10 mouse cellular contexts compared by ENCODE assay signal in the genomic region with DNA sequence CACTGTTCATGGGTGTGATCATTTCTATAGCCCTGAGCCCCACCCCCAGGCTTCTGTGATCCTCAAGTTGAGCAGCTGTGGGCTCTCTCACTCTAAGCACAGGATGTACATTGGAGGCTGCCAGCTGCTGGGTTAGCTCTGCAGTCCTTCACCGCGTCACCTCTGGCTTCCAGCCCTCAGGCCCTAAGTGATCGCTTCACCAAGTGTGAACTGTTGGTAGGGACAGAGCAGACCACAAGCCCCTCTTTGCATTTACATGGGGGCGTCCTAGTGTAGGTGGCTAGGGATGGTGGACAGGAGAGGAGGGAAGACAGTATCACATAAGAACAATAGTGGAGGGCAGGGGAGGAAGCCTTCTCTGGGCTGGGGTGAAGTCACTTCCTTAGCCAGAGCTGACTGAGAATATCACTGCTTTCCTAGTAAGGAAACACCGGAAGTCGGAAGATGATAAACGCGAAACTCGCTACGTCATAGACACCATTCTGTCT. TPM values are rescaled to one million over a fixed set of nuclear protein-coding genes. Genes with fewer than 3 reads are reported as not detected.
A peak's percentile ranks its signal among the peaks of the same experiment; 100 is the strongest.
DNase-seq lines count a peak whose midpoint lies in the region; ATAC-seq and TF ChIP-seq lines count a peak whose summit lies in the region.
"Had no signal": no experiment of that assay in that cellular context is flagged by ENCODE, and none has a peak within 500 bp of the region (broad histone marks: within the 10 kb centered on the region; RNA-seq: fewer than 3 reads in every experiment).

No protein-coding gene starts in this region.

- no peaks in the 10 kb centered on the region for H3K27me3 ChIP-seq in intestine, embryonic 14.5 days (replicated peaks; ENCODE audit: control insufficient read depth, insufficient read depth, low read length)
- no peaks in the 10 kb centered on the region for H3K27me3 ChIP-seq in intestine, postnatal 0 days (replicated peaks; ENCODE audit: control insufficient read depth, insufficient read depth, low read length)
- no peaks in the 10 kb centered on the region for H3K27me3 ChIP-seq in limb, embryonic 10.5 days (ENCODE audit: low read depth, poor library complexity, severe bottlenecking)
- H3K27me3 ChIP-seq: midbrain, embryonic 12.5 days; Patski had no signal

- DNase-seq in intestine, embryonic 14.5 days (ENCODE audit: low spot score): no peak
- peak; percentile 59 for DNase-seq in heart, adult 8-10 months (ENCODE audit: low spot score)
- no peak for DNase-seq in limb, embryonic 10.5 days (ENCODE audit: low spot score)
- DNase-seq in cerebellum, postnatal 4 days (ENCODE audit: low spot score in 2 of 2): no peak
- no peak for DNase-seq in urinary bladder, postnatal 36 days (ENCODE audit: low spot score in 2 of 2)

- H3K9ac ChIP-seq in intestine, embryonic 14.5 days (ENCODE audit: low read length): no peak overlapping the region
- H3K9ac ChIP-seq in intestine, postnatal 0 days (ENCODE audit: low read depth, low read length): no peak overlapping the region
- H3K9ac ChIP-seq: midbrain, embryonic 12.5 days had no signal

- peaks cover 7% of the 10 kb centered on the region; the same call in 1 of the 2 replicates for H3K4me1 ChIP-seq in intestine, embryonic 14.5 days (replicated peaks; ENCODE audit: control insufficient read depth, insufficient read depth, low read length)
- no peaks in the 10 kb centered on the region for H3K4me1 ChIP-seq in intestine, postnatal 0 days (replicated peaks; ENCODE audit: control insufficient read depth, insufficient read depth, low read length)
- peaks cover 29% of the 10 kb centered on the region for H3K4me1 ChIP-seq in limb, embryonic 10.5 days
- H3K4me1 ChIP-seq: midbrain, embryonic 12.5 days had no signal

- no peak overlapping the region for H3K4me2 ChIP-seq in intestine, embryonic 14.5 days (ENCODE audit: low read length)
- no peak overlapping the region for H3K4me2 ChIP-seq in intestine, postnatal 0 days (replicated peaks; ENCODE audit: low read depth)
- H3K4me2 ChIP-seq: midbrain, embryonic 12.5 days had no signal

- ATAC-seq in intestine, embryonic 14.5 days (replicated peaks; ENCODE audit: low FRiP score, low TSS enrichment, low read depth): peak; percentile 57; the same call in 1 of the 2 replicates
- no peak for ATAC-seq in intestine, postnatal 0 days
- ATAC-seq in neutrophil, adult 5-6 weeks (ENCODE audit: extremely low read depth, insufficient number of reproducible peaks, low FRiP score, poor library complexity, severe bottlenecking): peak; percentile 49
- ATAC-seq in erythroid progenitor cell, adult 5-6 weeks (replicated peaks; ENCODE audit: low FRiP score, poor library complexity, severe bottlenecking): no peak
- ATAC-seq: Patski had no signal

- TF ChIP-seq CTCF in intestine, postnatal 0 days (IDR thresholded peaks at IDR 0.05; ENCODE audit: low read depth): no peak

- no peaks in the 10 kb centered on the region for H3K36me3 ChIP-seq in intestine, embryonic 14.5 days (ENCODE audit: control insufficient read depth, insufficient read depth, low read length)
- H3K36me3 ChIP-seq in intestine, postnatal 0 days (ENCODE audit: control insufficient read depth, insufficient read depth): no peaks in the 10 kb centered on the region
- no peaks in the 10 kb centered on the region for H3K36me3 ChIP-seq in limb, embryonic 10.5 days
- H3K36me3 ChIP-seq: midbrain, embryonic 12.5 days had no signal

- H3K4me3 ChIP-seq in intestine, embryonic 14.5 days (ENCODE audit: low read depth, low read length): no peak overlapping the region
- H3K4me3 ChIP-seq in intestine, postnatal 0 days (ENCODE audit: low read depth, low read length): no peak overlapping the region
- H3K4me3 ChIP-seq in limb, embryonic 10.5 days: no peak overlapping the region
- H3K4me3 ChIP-seq: midbrain, embryonic 12.5 days had no signal

- H3K9me3 ChIP-seq in intestine, embryonic 14.5 days (ENCODE audit: control insufficient read depth, low read length): no peaks in the 10 kb centered on the region
- H3K9me3 ChIP-seq in intestine, postnatal 0 days (ENCODE audit: control insufficient read depth): no peaks in the 10 kb centered on the region
- no peaks in the 10 kb centered on the region for H3K9me3 ChIP-seq in limb, embryonic 10.5 days (replicated peaks)
- H3K9me3 ChIP-seq: midbrain, embryonic 12.5 days had no signal

- no peak overlapping the region for H3K27ac ChIP-seq in intestine, embryonic 14.5 days (ENCODE audit: low read depth)
- H3K27ac ChIP-seq in intestine, postnatal 0 days (ENCODE audit: low read depth, low read length): no peak overlapping the region; the same call in 1 of the 2 replicates
- H3K27ac ChIP-seq in limb, embryonic 10.5 days: peak overlapping the region; percentile 82
- H3K27ac ChIP-seq: midbrain, embryonic 12.5 days had no signal

- WGBS in intestine, embryonic 14.5 days: 87% methylated on average over 10 of the region's 10 CpGs
- WGBS in intestine, postnatal 0 days: 74% methylated on average over 10 of the region's 10 CpGs
- 94% methylated on average over 10 of the region's 10 CpGs for WGBS in limb, embryonic 10.5 days

RNA-seq across cellular contexts. Expression of gene Lrrc8d, which starts 50.2 kb away (rescaled TPM):
- polyA plus RNA-seq in intestine, embryonic 14.5 days (2014; fragmentation: Nextera tagmentation; extraction: Ambion mirVana): 17.3 and 19.2 TPM in 2 replicates
- 14.5 and 15.3 TPM in 2 replicates for polyA plus RNA-seq in intestine, postnatal 0 days (2015; fragmentation: Nextera tagmentation; extraction: Ambion mirVana)
- total RNA-seq in heart, adult 8-10 months (2022): 10 to 100 TPM in 1 of 4 experiments, 1 to 10 TPM in 3; 7.2 to 11.1 (median 9.0) TPM
- polyA plus RNA-seq in limb, embryonic 10.5 days (2016; fragmentation: Nextera tagmentation; extraction: Ambion mirVana): 15.0 and 17.6 TPM in 2 replicates
- 42.0 and 43.2 TPM in 2 replicates for total RNA-seq in neutrophil, adult 5-6 weeks (2017)
- 13.4 and 18.0 TPM in 2 replicates for total RNA-seq in erythroid progenitor cell, adult 5-6 weeks (2015; ENCODE audit: low replicate concordance)
- total RNA-seq in erythroid progenitor cell, adult 5-6 weeks (2017; ENCODE audit: low replicate concordance): 6.9 and 10.8 TPM in 2 replicates

Comparison
In these comparisons a context has a peak if more than half of its experiments do, and no peak if none do; other contexts are left out.
1. ATAC-seq: peak in intestine, embryonic 14.5 days (single experiment) and neutrophil, adult 5-6 weeks (single experiment); none in intestine, postnatal 0 days (single experiment) and erythroid progenitor cell, adult 5-6 weeks (single experiment).